Mouse (Mus musculus) kidney, adult 2 months (tissue): Measurements from ENCODE around the gene Sh3bp5l.

Source experiments
- CTCF ChIP-seq: fragments of 200-500 bp; conservative IDR thresholded peaks from 2 replicates; pipeline ENCODE4 v1.5.1; 2011; ENCODE audit warnings: low read depth, mild to moderate bottlenecking, control low read depth, low read length, moderate library complexity, mixed read lengths; ENCODE audit not compliant: insufficient read depth, insufficient read length
- POLR2A ChIP-seq: fragments of 200-500 bp; IDR thresholded peaks from one replicate; pipeline ENCODE4 v1.6.1; 2011; ENCODE audit warnings: low read depth, low read length, control low read depth

- TF ChIP-seq POLR2A (no peak), CTCF (0 out of 2 replicates have a peak, but pooled peaks have one; percentile 29)
Observed at GRCm38 (mm10) chr11:58307411-58308080, 23.0 kb upstream of the Sh3bp5l start.
